Mouse (Mus musculus): ENCODE data around the gene Sox30. TPM values are rescaled to one million over a fixed set of nuclear protein-coding genes. Genes with fewer than 3 reads are reported as not detected.
"Not testable (repeated sequence)": the region's sequence is repeated elsewhere in the genome, so short reads cannot be mapped to it uniquely, and the experiment has no call there.

Sox30 gene
- polyA plus RNA-seq, 2 experiments from 2014 or later: not detected

GRCm38 (mm10) chr11:46021850-46022249 is 41.7 kb downstream of the Sox30 start:
- ATAC-seq: no peak

- ATAC-seq: no peak
Observed at GRCm38 (mm10) chr11:46022983-46023382, 42.9 kb downstream of the Sox30 start.

- ATAC-seq: no peak
Observed at GRCm38 (mm10) chr11:46025962-46026392, 45.9 kb downstream of the Sox30 start.

- no peak for ATAC-seq
Observed at GRCm38 (mm10) chr11:46027952-46028814, 48.1 kb downstream of the Sox30 start.

- no peak for ATAC-seq
Observed at GRCm38 (mm10) chr11:46029485-46029884, 49.4 kb downstream of the Sox30 start.

- no peak for ATAC-seq
Observed at GRCm38 (mm10) chr11:46030026-46030425, 49.9 kb downstream of the Sox30 start.

GRCm38 (mm10) chr11:46031470-46031869 is 51.4 kb downstream of the Sox30 start:
- ATAC-seq: peak; percentile 43

GRCm38 (mm10) chr11:46032956-46033355 is 52.8 kb downstream of the Sox30 start:
- ATAC-seq: no peak

GRCm38 (mm10) chr11:46036374-46036773 is 56.3 kb downstream of the Sox30 start:
- no peak for ATAC-seq

- ATAC-seq: peak; percentile 26
Observed at GRCm38 (mm10) chr11:46038901-46039300, 58.8 kb downstream of the Sox30 start.

GRCm38 (mm10) chr11:46039335-46039734 is 59.2 kb downstream of the Sox30 start:
- peak; percentile 65 for ATAC-seq

GRCm38 (mm10) chr11:46040841-46041556 is 60.9 kb downstream of the Sox30 start:
- ATAC-seq: no peak

- no peak for ATAC-seq
Observed at GRCm38 (mm10) chr11:46041607-46042267, 61.6 kb downstream of the Sox30 start.

GRCm38 (mm10) chr11:46044781-46045180 is 64.7 kb downstream of the Sox30 start:
- ATAC-seq: no peak

GRCm38 (mm10) chr11:46047264-46047663 is 67.2 kb downstream of the Sox30 start:
- no peak for ATAC-seq

GRCm38 (mm10) chr11:46052105-46052659 is 72.1 kb downstream of the Sox30 start, which contains the start of gene Gm12166:
TSS of gene Gm12166 (minus strand) at chr11:46052321.
- ATAC-seq: peak; percentile 45

GRCm38 (mm10) chr11:46053457-46053856 is 73.3 kb downstream of the Sox30 start:
- ATAC-seq: not testable (repeated sequence)

GRCm38 (mm10) chr11:46054311-46054710 is 74.2 kb downstream of the Sox30 start:
- ATAC-seq: no peak

GRCm38 (mm10) chr11:46054911-46055895 is 75.1 kb downstream of the Sox30 start:
- no peak for ATAC-seq

- ATAC-seq: peak; percentile 30
Observed at GRCm38 (mm10) chr11:46055896-46056769, 76.0 kb downstream of the Sox30 start, which contains the start of gene Adam19. TSS of gene Adam19 (plus strand) at chr11:46055992.

All from CD4-positive, CD25-positive, alpha-beta regulatory T cell, adult 4 months (primary cell).